Comparison of ENCODE assay signal across 9 mouse cellular contexts in the genomic region with DNA sequence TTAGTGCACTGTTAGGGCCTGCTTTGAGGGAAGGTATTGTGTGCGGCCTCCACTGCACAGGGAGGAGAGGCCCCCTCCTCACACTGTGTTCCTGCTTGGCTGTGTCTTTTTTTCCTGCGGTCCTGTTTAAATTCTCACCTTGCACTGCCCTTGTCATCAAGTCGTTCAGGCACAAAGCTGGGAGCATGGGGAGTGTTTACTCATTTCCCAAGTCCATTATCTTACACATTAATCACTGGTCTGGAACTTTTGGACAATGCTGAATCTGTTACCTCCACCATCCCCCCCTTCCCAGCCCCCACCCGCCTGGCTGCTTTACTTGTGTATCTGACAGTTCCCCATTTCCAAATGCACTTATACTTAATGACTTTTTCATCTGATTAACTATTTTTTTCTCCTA.
A peak's percentile ranks its signal among the peaks of the same experiment; 100 is the strongest.
DNase-seq lines count a peak whose midpoint lies in the region; ATAC-seq and TF ChIP-seq lines count a peak whose summit lies in the region.
"Had no signal": no experiment of that assay in that cellular context is flagged by ENCODE, and none has a peak within 500 bp of the region (broad histone marks: within the 10 kb centered on the region; RNA-seq: fewer than 3 reads in every experiment).

No protein-coding gene starts in this region.

- H3K9me3 ChIP-seq in heart, embryonic 14.5 days (ENCODE audit: control insufficient read depth, low read length), result no peaks in the 10 kb centered on the region
- no peaks in the 10 kb centered on the region for H3K9me3 ChIP-seq in hindbrain, postnatal 0 days (ENCODE audit: low read length)
- no peaks in the 10 kb centered on the region for H3K9me3 ChIP-seq in midbrain, embryonic 14.5 days (ENCODE audit: control insufficient read depth, low read length)

- peak overlapping the region; percentile 24; the same call in 1 of the 2 replicates for H3K4me2 ChIP-seq in heart, embryonic 14.5 days (ENCODE audit: low read length)
- no peak overlapping the region for H3K4me2 ChIP-seq in hindbrain, postnatal 0 days (ENCODE audit: low read depth, low read length)
- H3K4me2 ChIP-seq in midbrain, embryonic 14.5 days (ENCODE audit: low read length), result no peak overlapping the region

- H3K36me3 ChIP-seq in heart, embryonic 14.5 days (ENCODE audit: control insufficient read depth, insufficient read depth, low read length), result no peaks in the 10 kb centered on the region
- no peaks in the 10 kb centered on the region for H3K36me3 ChIP-seq in hindbrain, postnatal 0 days (ENCODE audit: insufficient read depth, low read length)
- no peaks in the 10 kb centered on the region for H3K36me3 ChIP-seq in midbrain, embryonic 14.5 days (ENCODE audit: control insufficient read depth, insufficient read depth, low read length)

- no peak overlapping the region for H3K4me3 ChIP-seq in heart, embryonic 14.5 days (ENCODE audit: control insufficient read depth in 1 of 2, insufficient read depth in 1 of 2, low read depth in 1 of 2, low read length in 2 of 2)
- H3K4me3 ChIP-seq in hindbrain, postnatal 0 days (ENCODE audit: low read length), result no peak overlapping the region
- no peak overlapping the region for H3K4me3 ChIP-seq in midbrain, embryonic 14.5 days (replicated peaks; ENCODE audit: low read depth, low read length)

- no peak for DNase-seq in heart, postnatal 4 days
- peak; percentile 41 for DNase-seq in embryo, embryonic 9.5 days (ENCODE audit: extremely low spot score)
- DNase-seq in hindbrain, postnatal 0 days (ENCODE audit: low spot score), result no peak
- DNase-seq in midbrain, embryonic 14.5 days, result peak; percentile 23
- no peak for DNase-seq in thymus, adult 18-20 months
- DNase-seq in layer of hippocampus, postnatal 14 days (ENCODE audit: low spot score in 2 of 2), result no peak
- no peak for DNase-seq in gastrocnemius, adult 18-20 months (ENCODE audit: low spot score)
- DNase-seq: liver had no signal

- no peaks in the 10 kb centered on the region for H3K27me3 ChIP-seq in heart, embryonic 14.5 days (ENCODE audit: control insufficient read depth, insufficient read depth, low read length)
- H3K27me3 ChIP-seq in hindbrain, postnatal 0 days (ENCODE audit: insufficient read depth, low read length), result no peaks in the 10 kb centered on the region
- H3K27me3 ChIP-seq in midbrain, embryonic 14.5 days (ENCODE audit: control insufficient read depth, insufficient read depth, low read length), result no peaks in the 10 kb centered on the region

- 15% methylated on average over 4 of the region's 4 CpGs for WGBS in heart, embryonic 14.5 days
- 21% methylated on average over 4 of the region's 4 CpGs for WGBS in hindbrain, postnatal 0 days
- WGBS in midbrain, embryonic 14.5 days, result 6% methylated on average over 4 of the region's 4 CpGs

- peaks cover 3 to 14% of the 10 kb centered on the region in 2 experiments for H3K4me1 ChIP-seq in heart, embryonic 14.5 days (ENCODE audit: control insufficient read depth in 2 of 2, insufficient read depth in 2 of 2, low read length in 2 of 2)
- H3K4me1 ChIP-seq in hindbrain, postnatal 0 days (ENCODE audit: insufficient read depth, low read length), result peaks cover 12% of the 10 kb centered on the region
- H3K4me1 ChIP-seq in midbrain, embryonic 14.5 days (ENCODE audit: control insufficient read depth, insufficient read depth, low read length), result peaks cover 25% of the 10 kb centered on the region

- TF ChIP-seq CTCF in hindbrain, postnatal 0 days (IDR thresholded peaks at IDR 0.05; ENCODE audit: low read depth), result no peak

- H3K9ac ChIP-seq in heart, embryonic 14.5 days (ENCODE audit: low read length), result no peak overlapping the region
- no peak overlapping the region for H3K9ac ChIP-seq in hindbrain, postnatal 0 days (replicated peaks; ENCODE audit: low read length)
- H3K9ac ChIP-seq in midbrain, embryonic 14.5 days (replicated peaks; ENCODE audit: low read length), result no peak overlapping the region

- H3K27ac ChIP-seq in heart, embryonic 14.5 days (replicated peaks in 1 of 2; ENCODE audit: control insufficient read depth in 1 of 2, insufficient read depth in 1 of 2, low read depth in 2 of 2, low read length in 2 of 2), result peak overlapping the region; percentile 41 to 50; a peak in 3 of 4 replicates
- H3K27ac ChIP-seq in hindbrain, postnatal 0 days, result no peak overlapping the region
- peak overlapping the region; percentile 60 for H3K27ac ChIP-seq in midbrain, embryonic 14.5 days (replicated peaks; ENCODE audit: low read depth, low read length)

- ATAC-seq in heart, embryonic 14.5 days (ENCODE audit: insufficient number of reproducible peaks, insufficient read depth, low FRiP score, low read depth), result no peak; the same call in 1 of the 2 replicates
- ATAC-seq in hindbrain, postnatal 0 days, result peak; percentile 62
- no peak for ATAC-seq in midbrain, embryonic 14.5 days (ENCODE audit: low FRiP score, low TSS enrichment)

Comparison
In these comparisons a context has a peak if more than half of its experiments do, and no peak if none do; other contexts are left out.
1. DNase-seq: peak in embryo, embryonic 9.5 days (single experiment) and midbrain, embryonic 14.5 days (single experiment); none in heart, postnatal 4 days (single experiment), hindbrain, postnatal 0 days (single experiment), thymus, adult 18-20 months (0 of 2), layer of hippocampus, postnatal 14 days (0 of 2) and gastrocnemius, adult 18-20 months (single experiment).